Mouse (Mus musculus) Muller cell, postnatal 12 days (primary cell): Measurements from ENCODE around the gene Ccnd3.
"Not testable (repeated sequence)": the region's sequence is repeated elsewhere in the genome, so short reads cannot be mapped to it uniquely, and the experiment has no call there.

Source experiments
- DNase-seq: peaks from one replicate; pipeline ENCODE4 v3.0.0-alpha.2; 2015; ENCODE audit errors: inconsistent ontology term

Ccnd3 gene

GRCm38 (mm10) chr17:47594969-47595247 lies 90.1 kb downstream of the Ccnd3 start:
- DNase-seq = no peak

GRCm38 (mm10) chr17:47595248-47596161 lies 90.7 kb downstream of the Ccnd3 start:
- DNase-seq = peak; percentile 85

- no peak for DNase-seq
Measured at GRCm38 (mm10) chr17:47596162-47596838, 91.4 kb downstream of the Ccnd3 start.

- DNase-seq = no peak
Measured at GRCm38 (mm10) chr17:47596839-47597164, 92.0 kb downstream of the Ccnd3 start.

- DNase-seq = no peak
Measured at GRCm38 (mm10) chr17:47597261-47597660, 92.4 kb downstream of the Ccnd3 start.

GRCm38 (mm10) chr17:47597838-47598579 lies 93.2 kb downstream of the Ccnd3 start:
- peak; percentile 82 for DNase-seq

GRCm38 (mm10) chr17:47598580-47599304 lies 93.9 kb downstream of the Ccnd3 start:
- DNase-seq = not testable (repeated sequence)

GRCm38 (mm10) chr17:47599511-47600297 lies 94.9 kb downstream of the Ccnd3 start:
- no peak for DNase-seq

GRCm38 (mm10) chr17:47600601-47601388 lies 95.9 kb downstream of the Ccnd3 start:
- DNase-seq = no peak

GRCm38 (mm10) chr17:47601389-47601755 lies 96.5 kb downstream of the Ccnd3 start:
- DNase-seq = no peak

GRCm38 (mm10) chr17:47602289-47602688 lies 97.4 kb downstream of the Ccnd3 start:
- DNase-seq = no peak

- no peak for DNase-seq
Measured at GRCm38 (mm10) chr17:47606220-47606619, 101.4 kb downstream of the Ccnd3 start.

GRCm38 (mm10) chr17:47609182-47609581 lies 104.3 kb downstream of the Ccnd3 start:
- DNase-seq = no peak

- peak; percentile 96 for DNase-seq
Measured at GRCm38 (mm10) chr17:47610849-47611660, 106.2 kb downstream of the Ccnd3 start, which contains the start of the genes Bysl, Med20 and Gm20517. Gene Bysl (minus strand): TSS chr17:47611492. Gene Med20 (plus strand): TSS chr17:47611582. Gene Gm20517 (plus strand): TSS chr17:47611589.

GRCm38 (mm10) chr17:47611661-47611982 lies 106.8 kb downstream of the Ccnd3 start:
- no peak for DNase-seq

- DNase-seq = no peak
Measured at GRCm38 (mm10) chr17:47614018-47614417, 109.2 kb downstream of the Ccnd3 start.

GRCm38 (mm10) chr17:47616119-47616518 lies 111.3 kb downstream of the Ccnd3 start:
- DNase-seq = no peak

GRCm38 (mm10) chr17:47616652-47617051 lies 111.8 kb downstream of the Ccnd3 start:
- no peak for DNase-seq

GRCm38 (mm10) chr17:47617605-47618307 lies 112.9 kb downstream of the Ccnd3 start:
- no peak for DNase-seq
